Mouse (Mus musculus): ENCODE results near the gene Mrpl37. TPM values are rescaled to one million over a fixed set of nuclear protein-coding genes. Genes with fewer than 3 reads are reported as not detected.
A peak's percentile ranks its signal among the peaks of the same experiment; 100 is the strongest.

The Mrpl37 gene
- total and polyA plus RNA-seq, 3 experiments = 53.5 to 123 (median 53.6) TPM

- DNase-seq (ENCODE audit: extremely low read depth) = no peak
- TF ChIP-seq SMC3 (IDR thresholded peaks at IDR 0.05; ENCODE audit: low read depth, low read length) (no peak), RCOR1 (conservative IDR thresholded peaks at IDR 0.05; ENCODE audit: low read depth, low read length) (no peak), E2F4 (IDR thresholded peaks at IDR 0.05; ENCODE audit: insufficient replicate concordance, low read depth, low read length) (no peak), ZMIZ1 (IDR thresholded peaks at IDR 0.05; ENCODE audit: low read depth, low read length) (no peak), MAFK (IDR thresholded peaks at IDR 0.05; ENCODE audit: insufficient replicate concordance, low read length) (no peak), CHD2 (IDR thresholded peaks at IDR 0.05; ENCODE audit: low read length) (no peak), ELF1 (IDR thresholded peaks at IDR 0.05; ENCODE audit: low read depth, low read length) (no peak), GABPA (IDR thresholded peaks at IDR 0.05; ENCODE audit: insufficient replicate concordance, low read depth, low read length) (no peak), PAX5 (IDR thresholded peaks at IDR 0.05; ENCODE audit: low read length) (no peak), MEF2A (IDR thresholded peaks at IDR 0.05; ENCODE audit: borderline replicate concordance, low read depth, low read length) (no peak), HCFC1 (IDR thresholded peaks at IDR 0.05; ENCODE audit: low read depth, low read length) (no peak), ZC3H11A (IDR thresholded peaks at IDR 0.05; ENCODE audit: low read depth, low read length) (no peak), BHLHE40 (IDR thresholded peaks at IDR 0.05; ENCODE audit: low read depth, low read length) (no peak), POLR2A (IDR thresholded peaks at IDR 0.05; ENCODE audit: low read depth, low read length) (no peak), UBTF (IDR thresholded peaks at IDR 0.05; ENCODE audit: low read depth, low read length) (no peak), RAD21 (IDR thresholded peaks at IDR 0.05; ENCODE audit: low read depth, low read length) (no peak)
- Histone ChIP-seq H3K27me3 (replicated peaks) (no peaks in the 10 kb centered on the region), H3K4me2 (ENCODE audit: insufficient read depth, low read depth, poor library complexity, severe bottlenecking) (peak within 1 kb of the TSS; percentile 7), H3K79me2 (replicated peaks; ENCODE audit: control insufficient read depth, extremely low read depth, insufficient read depth, poor library complexity, severe bottlenecking) (no peaks in the 10 kb centered on the region), H3K27ac (ENCODE audit: insufficient read depth, low read depth) (no peak within 1 kb of the TSS; the same call in 1 of the 2 replicates), H3K36me3 (replicated peaks in 1 of 2; ENCODE audit: control insufficient read depth in 1 of 2, insufficient read depth in 1 of 2, low read length in 1 of 2) (peaks cover 0 to 32% of the 10 kb centered on the region in 2 experiments), H3K4me1 (ENCODE audit: control insufficient read depth in 1 of 2, insufficient read depth in 2 of 2) (peaks cover 24 to 58% of the 10 kb centered on the region in 2 experiments), H3K4me3 (replicated peaks in 1 of 3; ENCODE audit: low read depth in 2 of 3, low read length in 2 of 3, poor library complexity in 1 of 3) (peak within 1 kb of the TSS; percentile 3 to 48 (median 20)), H3K9ac (ENCODE audit: insufficient read depth, low read depth) (0 out of 2 replicates have a peak within 1 kb of the TSS, but pooled peaks have one; percentile 13), H3K9me3 (replicated peaks; ENCODE audit: low read length) (no peaks in the 10 kb centered on the region)
- dilution Hi-C loops (cut with MboI; ENCODE audit: extremely low pct_ligation_motif_present, extremely low pct_unique_long_range_greater_than_20kb, low sequenced_read_pairs) = no loop called here
- in situ Hi-C loops (cut with MboI; ENCODE audit: low pct_ligation_motif_present, low pct_unique_long_range_greater_than_20kb, low sequenced_read_pairs) = no loop called here
Observed at GRCm38 (mm10) chr4:107096841-107097373, 30.2 kb upstream of the Mrpl37 start, which contains the start of gene Cdcp2. Cdcp2 (plus strand) TSS chr4:107096891.

DNA sequence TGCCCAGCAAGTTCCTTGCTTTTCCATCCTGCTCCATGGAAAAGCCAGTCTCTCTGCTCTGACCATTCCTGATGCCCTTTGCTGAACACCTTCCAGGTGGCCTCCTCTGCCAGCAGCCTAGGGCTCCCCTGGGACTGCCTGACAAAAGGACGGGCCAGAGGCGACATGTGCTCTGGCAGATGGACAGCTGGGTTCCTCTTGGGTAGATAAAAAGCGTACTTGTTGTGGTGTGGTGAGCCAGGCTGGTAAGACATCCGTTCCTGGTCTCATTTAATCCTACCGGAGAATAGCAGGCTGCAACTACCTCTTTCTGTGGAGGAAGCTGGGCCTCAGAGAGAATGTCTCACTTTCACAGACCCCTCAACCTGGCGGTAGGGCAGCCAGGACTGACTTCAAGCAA is 29.4 kb upstream of the Mrpl37 start:
- no peaks in the 10 kb centered on the region for H3K79me2 ChIP-seq (replicated peaks; ENCODE audit: control insufficient read depth, extremely low read depth, insufficient read depth, poor library complexity, severe bottlenecking)
- H3K9me3 ChIP-seq (replicated peaks; ENCODE audit: low read length) = no peaks in the 10 kb centered on the region
- DNase-seq (ENCODE audit: extremely low read depth) = peak; percentile 50
- H3K4me1 ChIP-seq (ENCODE audit: control insufficient read depth in 1 of 2, insufficient read depth in 2 of 2) = peaks cover 24 to 62% of the 10 kb centered on the region in 2 experiments
- H3K4me2 ChIP-seq (ENCODE audit: insufficient read depth, low read depth, poor library complexity, severe bottlenecking) = peak overlapping the region; percentile 7; the same call in 1 of the 2 replicates
- H3K4me3 ChIP-seq (replicated peaks in 1 of 3; ENCODE audit: low read depth in 2 of 3, low read length in 2 of 3, poor library complexity in 1 of 3) = peak overlapping the region; percentile 3 to 48 (median 20)
- no peaks in the 10 kb centered on the region for H3K27me3 ChIP-seq (replicated peaks)
- H3K27ac ChIP-seq (ENCODE audit: insufficient read depth, low read depth) = no peak overlapping the region; the same call in 1 of the 2 replicates
- in situ Hi-C loops (cut with MboI; ENCODE audit: low pct_ligation_motif_present, low pct_unique_long_range_greater_than_20kb, low sequenced_read_pairs) (no loop called here), dilution Hi-C loops (cut with MboI; ENCODE audit: extremely low pct_ligation_motif_present, extremely low pct_unique_long_range_greater_than_20kb, low sequenced_read_pairs) (no loop called here)
- 0 out of 2 replicates have a peak overlapping the region, but pooled peaks have one; percentile 13 for H3K9ac ChIP-seq (ENCODE audit: insufficient read depth, low read depth)
- peaks cover 0 to 32% of the 10 kb centered on the region in 2 experiments for H3K36me3 ChIP-seq (replicated peaks in 1 of 2; ENCODE audit: control insufficient read depth in 1 of 2, insufficient read depth in 1 of 2, low read length in 1 of 2)
- no peak for TF ChIP-seq SMC3 (IDR thresholded peaks at IDR 0.05; ENCODE audit: low read depth, low read length)
- TF ChIP-seq USF2 (conservative IDR thresholded peaks at IDR 0.05; ENCODE audit: low read depth, low read length) = no peak
- no peak for TF ChIP-seq POLR2A (IDR thresholded peaks at IDR 0.05; ENCODE audit: low read depth, low read length)
- TF ChIP-seq ELF1 (IDR thresholded peaks at IDR 0.05; ENCODE audit: low read depth, low read length) = no peak
- no peak for TF ChIP-seq CHD2 (IDR thresholded peaks at IDR 0.05; ENCODE audit: low read length)
- TF ChIP-seq ZMIZ1 (IDR thresholded peaks at IDR 0.05; ENCODE audit: low read depth, low read length) = no peak
- TF ChIP-seq NELFE (IDR thresholded peaks at IDR 0.05; ENCODE audit: low read depth, low read length) = no peak
- peak; percentile 87 for TF ChIP-seq MYC (IDR thresholded peaks at IDR 0.05; ENCODE audit: low read depth, low read length)
- no peak for TF ChIP-seq MAZ (IDR thresholded peaks at IDR 0.05; ENCODE audit: low read depth, low read length)
- TF ChIP-seq MEF2A (IDR thresholded peaks at IDR 0.05; ENCODE audit: borderline replicate concordance, low read depth, low read length) = no peak
- TF ChIP-seq RCOR1 (conservative IDR thresholded peaks at IDR 0.05; ENCODE audit: low read depth, low read length) = no peak
- peak; percentile 10; the same call in 1 of the 2 replicates for TF ChIP-seq BHLHE40 (IDR thresholded peaks at IDR 0.05; ENCODE audit: low read depth, low read length)
- TF ChIP-seq ETS1 (conservative IDR thresholded peaks at IDR 0.05; ENCODE audit: low read depth, low read length) = peak; percentile 24; the same call in 1 of the 2 replicates
- peak; percentile 65; the same call in 1 of the 2 replicates for TF ChIP-seq CHD1 (IDR thresholded peaks at IDR 0.05; ENCODE audit: low read depth, low read length)
- no peak for TF ChIP-seq MAFK (IDR thresholded peaks at IDR 0.05; ENCODE audit: insufficient replicate concordance, low read length)
- no peak for TF ChIP-seq CTCF (conservative IDR thresholded peaks at IDR 0.05 in 1 of 2, IDR thresholded peaks at IDR 0.05 in 1 of 2; ENCODE audit: low read depth in 2 of 2, low read length in 2 of 2)
- TF ChIP-seq KAT2A (IDR thresholded peaks at IDR 0.05; ENCODE audit: insufficient replicate concordance, low read length) = no peak
- no peak for TF ChIP-seq RAD21 (IDR thresholded peaks at IDR 0.05; ENCODE audit: low read depth, low read length)
- no peak for TF ChIP-seq POLR2AphosphoS2 (IDR thresholded peaks at IDR 0.05; ENCODE audit: low read depth, low read length)
- no peak for TF ChIP-seq ZKSCAN1 (IDR thresholded peaks at IDR 0.05; ENCODE audit: borderline replicate concordance, low read depth, low read length)
- TF ChIP-seq SIN3A (IDR thresholded peaks at IDR 0.05; ENCODE audit: low read length) = peak; percentile 65; the same call in 1 of the 2 replicates
- TF ChIP-seq PAX5 (IDR thresholded peaks at IDR 0.05; ENCODE audit: low read length) = no peak
- TF ChIP-seq TCF12 (IDR thresholded peaks at IDR 0.05; ENCODE audit: low read depth, low read length) = peak; percentile 51
- TF ChIP-seq HCFC1 (IDR thresholded peaks at IDR 0.05; ENCODE audit: low read depth, low read length) = no peak
- TF ChIP-seq MXI1 (IDR thresholded peaks at IDR 0.05; ENCODE audit: low read depth, low read length) = peak; percentile 76; the same call in 1 of the 2 replicates

Data from CH12.LX (cell line).